Mouse (Mus musculus): Measurements from ENCODE around the gene Fam19a3. TPM values are rescaled to one million over a fixed set of nuclear protein-coding genes. Genes with fewer than 3 reads are reported as not detected.

The Fam19a3 gene
- total RNA-seq (2012; rRNA removed), result 0.04 and 0.08 TPM in 2 replicates
- total RNA-seq (2014; rRNA removed), result not detected in 2 replicates
- 0.07 and 0.16 TPM in 2 replicates for polyA plus RNA-seq (2012; ENCODE audit: insufficient read length, low read depth)

DNA sequence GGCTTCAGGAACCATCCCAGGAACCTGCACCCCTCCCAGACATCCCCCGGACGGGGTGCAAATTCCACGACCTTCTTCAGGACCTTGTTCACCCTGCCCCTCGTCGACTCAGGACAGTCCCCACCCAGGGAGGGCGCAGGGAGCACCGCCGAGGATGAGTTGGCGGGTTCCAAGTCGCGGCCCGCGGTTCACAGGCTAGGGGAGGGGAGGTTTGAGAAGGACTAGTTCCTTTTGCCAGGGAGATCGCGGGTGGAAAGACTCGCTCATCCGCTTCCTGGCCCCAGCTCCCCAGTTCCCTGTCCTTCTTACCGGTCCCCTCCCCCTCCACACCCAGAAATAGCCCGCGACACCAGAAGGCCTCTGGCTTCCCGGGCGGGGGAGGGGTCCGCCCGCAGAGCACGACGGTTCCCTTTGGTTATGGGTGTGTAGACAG lies at the start of gene Fam19a3:
Gene Fam19a3, minus strand, starts transcription at position 370 of the 433 bp plus-strand sequence.
- H3K27me3 ChIP-seq (replicated peaks), result peaks cover 4% of the 10 kb centered on the region
- peak within 1 kb of the TSS; percentile 63 to 69 (median 65) for H3K4me3 ChIP-seq (replicated peaks in 1 of 3; ENCODE audit: low read depth in 2 of 3, low read length in 2 of 3, poor library complexity in 1 of 3)
- no peaks in the 10 kb centered on the region for H3K9me3 ChIP-seq (replicated peaks; ENCODE audit: low read length)
- dilution Hi-C loops (cut with MboI; ENCODE audit: extremely low pct_ligation_motif_present, extremely low pct_unique_long_range_greater_than_20kb, low sequenced_read_pairs) (no loop called here), in situ Hi-C loops (cut with MboI; ENCODE audit: low pct_ligation_motif_present, low pct_unique_long_range_greater_than_20kb, low sequenced_read_pairs) (loop anchor here (10.0 kb wide), 2 partner anchors 183 to 273 kb away; partner anchors contain the start of genes Cttnbp2nl and Wnt2b)
- peak within 1 kb of the TSS; percentile 32 for H3K9ac ChIP-seq (ENCODE audit: insufficient read depth, low read depth)
- no peak within 1 kb of the TSS for H3K27ac ChIP-seq (ENCODE audit: insufficient read depth, low read depth)
- H3K79me2 ChIP-seq (replicated peaks; ENCODE audit: control insufficient read depth, extremely low read depth, insufficient read depth, poor library complexity, severe bottlenecking), result no peaks in the 10 kb centered on the region
- H3K4me2 ChIP-seq (ENCODE audit: insufficient read depth, low read depth, poor library complexity, severe bottlenecking), result peak within 1 kb of the TSS; percentile 93
- H3K4me1 ChIP-seq (ENCODE audit: control insufficient read depth in 1 of 2, insufficient read depth in 2 of 2), result peaks cover 3 to 26% of the 10 kb centered on the region in 2 experiments; a peak in 3 of 4 replicates
- TF ChIP-seq USF2 (conservative IDR thresholded peaks at IDR 0.05; ENCODE audit: low read depth, low read length) (no peak), CHD2 (IDR thresholded peaks at IDR 0.05; ENCODE audit: low read length) (peak; percentile 85), MYC (IDR thresholded peaks at IDR 0.05; ENCODE audit: low read depth, low read length) (no peak), MXI1 (IDR thresholded peaks at IDR 0.05; ENCODE audit: low read depth, low read length) (peak; percentile 43; the same call in 1 of the 2 replicates), HCFC1 (IDR thresholded peaks at IDR 0.05; ENCODE audit: low read depth, low read length) (no peak; the same call in 1 of the 2 replicates), EP300 (IDR thresholded peaks at IDR 0.05; ENCODE audit: low read length) (peak; percentile 36; the same call in 1 of the 2 replicates), USF1 (IDR thresholded peaks at IDR 0.05; ENCODE audit: low read depth, low read length) (no peak), CHD1 (IDR thresholded peaks at IDR 0.05; ENCODE audit: low read depth, low read length) (no peak), CTCF (conservative IDR thresholded peaks at IDR 0.05 in 1 of 2, IDR thresholded peaks at IDR 0.05 in 1 of 2; ENCODE audit: low read depth in 2 of 2, low read length in 2 of 2) (no peak), MEF2A (IDR thresholded peaks at IDR 0.05; ENCODE audit: borderline replicate concordance, low read depth, low read length) (peak; percentile 89), ELF1 (IDR thresholded peaks at IDR 0.05; ENCODE audit: low read depth, low read length) (0 out of 2 replicates have a peak, but pooled peaks have one; percentile 26), ZKSCAN1 (IDR thresholded peaks at IDR 0.05; ENCODE audit: borderline replicate concordance, low read depth, low read length) (no peak), ZNF384 (IDR thresholded peaks at IDR 0.05; ENCODE audit: low read depth, low read length) (no peak), NELFE (IDR thresholded peaks at IDR 0.05; ENCODE audit: low read depth, low read length) (0 out of 2 replicates have a peak, but pooled peaks have one; percentile 5), IRF4 (IDR thresholded peaks at IDR 0.05; ENCODE audit: low read depth, low read length) (peak; percentile 49; the same call in 1 of the 2 replicates), BHLHE40 (IDR thresholded peaks at IDR 0.05; ENCODE audit: low read depth, low read length) (peak; percentile 13; the same call in 1 of the 2 replicates)
- peaks cover 0 to 25% of the 10 kb centered on the region in 2 experiments for H3K36me3 ChIP-seq (replicated peaks in 1 of 2; ENCODE audit: control insufficient read depth in 1 of 2, insufficient read depth in 1 of 2, low read length in 1 of 2)
- peak; percentile 36 for DNase-seq (ENCODE audit: extremely low read depth)

- Histone ChIP-seq H3K27ac (ENCODE audit: insufficient read depth, low read depth) (no peak overlapping the region), H3K9ac (ENCODE audit: insufficient read depth, low read depth) (no peak overlapping the region), H3K4me3 (replicated peaks in 1 of 3; ENCODE audit: low read depth in 2 of 3, low read length in 2 of 3, poor library complexity in 1 of 3) (no peak overlapping the region), H3K4me1 (ENCODE audit: control insufficient read depth in 1 of 2, insufficient read depth in 2 of 2) (peaks cover 2 to 41% of the 10 kb centered on the region in 2 experiments; a peak in 2 of 4 replicates), H3K36me3 (replicated peaks in 1 of 2; ENCODE audit: control insufficient read depth in 1 of 2, insufficient read depth in 1 of 2, low read length in 1 of 2) (peaks cover 21 to 44% of the 10 kb centered on the region in 2 experiments), H3K4me2 (ENCODE audit: insufficient read depth, low read depth, poor library complexity, severe bottlenecking) (no peak overlapping the region), H3K27me3 (replicated peaks) (no peaks in the 10 kb centered on the region), H3K79me2 (replicated peaks; ENCODE audit: control insufficient read depth, extremely low read depth, insufficient read depth, poor library complexity, severe bottlenecking) (no peaks in the 10 kb centered on the region), H3K9me3 (replicated peaks; ENCODE audit: low read length) (no peaks in the 10 kb centered on the region)
- no peak for TF ChIP-seq GABPA (IDR thresholded peaks at IDR 0.05; ENCODE audit: insufficient replicate concordance, low read depth, low read length)
- TF ChIP-seq POLR2A (IDR thresholded peaks at IDR 0.05; ENCODE audit: low read depth, low read length), result no peak
- peak; percentile 53 for TF ChIP-seq BHLHE40 (IDR thresholded peaks at IDR 0.05; ENCODE audit: low read depth, low read length)
- TF ChIP-seq CHD2 (IDR thresholded peaks at IDR 0.05; ENCODE audit: low read length), result no peak
- no peak for TF ChIP-seq MXI1 (IDR thresholded peaks at IDR 0.05; ENCODE audit: low read depth, low read length)
- TF ChIP-seq RCOR1 (conservative IDR thresholded peaks at IDR 0.05; ENCODE audit: low read depth, low read length), result no peak
- TF ChIP-seq PAX5 (IDR thresholded peaks at IDR 0.05; ENCODE audit: low read length), result no peak
- TF ChIP-seq USF2 (conservative IDR thresholded peaks at IDR 0.05; ENCODE audit: low read depth, low read length), result no peak
- peak; percentile 32 for DNase-seq (ENCODE audit: extremely low read depth)
- dilution Hi-C loops (cut with MboI; ENCODE audit: extremely low pct_ligation_motif_present, extremely low pct_unique_long_range_greater_than_20kb, low sequenced_read_pairs), result no loop called here
- in situ Hi-C loops (cut with MboI; ENCODE audit: low pct_ligation_motif_present, low pct_unique_long_range_greater_than_20kb, low sequenced_read_pairs), result no loop called here
These were observed 40.8 kb upstream of the Fam19a3 start for GRCm38 (mm10) chr3:104822413-104822812.
